Mouse (Mus musculus) retina, embryonic 14.5 days (tissue): ENCODE measurements around the gene Psmc6.

ENCODE experiments used
- DNase-seq: peaks from one replicate; pipeline ENCODE4 v3.0.0-alpha.2; 2015; ENCODE audit warnings: low spot score

Psmc6 gene

GRCm38 (mm10) chr14:45350931-45351859, 21.6 kb downstream of the Psmc6 start, which contains the start of gene Styx:
TSS of gene Styx (plus strand) at chr14:45351093.
- DNase-seq: peak; percentile 95

- DNase-seq: no peak
These were observed 34.9 kb downstream of the Psmc6 start for GRCm38 (mm10) chr14:45364211-45365195.

GRCm38 (mm10) chr14:45365196-45365587, 35.6 kb downstream of the Psmc6 start:
- no peak for DNase-seq

GRCm38 (mm10) chr14:45378771-45379170, 49.2 kb downstream of the Psmc6 start:
- DNase-seq: no peak

GRCm38 (mm10) chr14:45380756-45381155, 51.2 kb downstream of the Psmc6 start:
- DNase-seq: no peak

- no peak for DNase-seq
These were observed 53.3 kb downstream of the Psmc6 start for GRCm38 (mm10) chr14:45382912-45383311.

GRCm38 (mm10) chr14:45385596-45385995, 56.0 kb downstream of the Psmc6 start:
- no peak for DNase-seq

- DNase-seq: no peak
These were observed 57.9 kb downstream of the Psmc6 start for GRCm38 (mm10) chr14:45387480-45387879.

- peak; percentile 86 for DNase-seq
These were observed 59.0 kb downstream of the Psmc6 start for GRCm38 (mm10) chr14:45388345-45389181.

GRCm38 (mm10) chr14:45389194-45389593, 59.6 kb downstream of the Psmc6 start:
- DNase-seq: no peak
